Mouse (Mus musculus): ENCODE data around the gene Lpar3.

DNA sequence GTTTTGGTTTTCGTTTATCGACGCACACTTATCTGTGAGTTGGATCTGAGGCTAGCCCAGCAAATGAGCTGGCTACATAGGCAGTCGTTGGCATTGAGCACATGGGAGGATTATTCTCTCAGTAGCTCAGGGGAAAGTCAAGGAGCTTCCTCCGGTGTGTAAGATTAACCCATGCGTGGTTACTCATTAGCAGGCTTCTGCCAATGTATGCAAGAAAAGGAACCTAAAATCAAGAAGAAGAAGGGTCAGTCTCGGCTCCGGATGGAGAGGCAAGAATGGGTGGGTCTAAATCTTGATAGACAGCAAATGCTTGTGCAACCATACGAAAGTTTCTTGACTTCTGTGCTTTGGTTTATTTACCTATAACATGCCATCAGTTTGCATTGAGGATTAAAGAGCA is 46.5 kb upstream of the Lpar3 start:
- TF ChIP-seq CTCF (conservative IDR thresholded peaks at IDR 0.05; ENCODE audit: low read length) (no peak), NANOG (IDR thresholded peaks at IDR 0.05; ENCODE audit: borderline replicate concordance, low read length) (no peak), POU5F1 (IDR thresholded peaks at IDR 0.05; ENCODE audit: borderline replicate concordance, low read length) (no peak)

All from E14TG2a.4 (cell line).